9 mouse cellular contexts compared by ENCODE assay signal in the genomic region with DNA sequence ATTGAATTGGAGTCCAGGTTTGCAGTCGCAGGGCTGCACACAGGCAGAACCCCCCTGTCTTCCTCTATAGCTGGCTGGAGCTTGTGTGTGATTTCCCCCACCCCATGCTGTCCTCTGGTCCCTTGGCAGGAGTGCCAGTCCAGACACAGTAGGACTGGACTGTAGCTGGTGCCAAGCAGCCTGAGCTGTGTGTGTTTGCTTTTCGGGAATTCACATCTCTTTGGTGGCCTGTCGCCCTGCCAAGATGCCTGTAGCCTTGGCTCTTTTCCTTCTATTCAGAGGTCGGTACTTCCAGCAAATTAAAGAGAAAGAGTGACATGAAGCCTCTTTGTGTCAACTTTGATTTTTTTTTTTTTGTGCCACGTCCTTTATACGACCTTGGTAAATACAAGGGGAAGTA. TPM values are rescaled to one million over a fixed set of nuclear protein-coding genes. Genes with fewer than 3 reads are reported as not detected.
DNase-seq lines count a peak whose midpoint lies in the region; ATAC-seq and TF ChIP-seq lines count a peak whose summit lies in the region.
"Had no signal": no experiment of that assay in that cellular context is flagged by ENCODE, and none has a peak within 500 bp of the region (broad histone marks: within the 10 kb centered on the region; RNA-seq: fewer than 3 reads in every experiment).

No protein-coding gene starts in this region.

- no peak for TF ChIP-seq CTCF in cerebellum, adult 2 months (IDR thresholded peaks at IDR 0.05; ENCODE audit: borderline replicate concordance, insufficient read depth, low read depth, low read length)

- peaks cover 10% of the 10 kb centered on the region for H3K4me1 ChIP-seq in cerebellum, adult 2 months (ENCODE audit: control insufficient read depth, insufficient read depth, low read length)

- H3K4me3 ChIP-seq in cerebellum, adult 2 months (replicated peaks; ENCODE audit: insufficient read depth, low read depth, low read length): no peak overlapping the region
- H3K4me3 ChIP-seq: limb, embryonic 12.5 days had no signal

- WGBS in cerebellum, adult 2 months: 3% methylated on average over 6 of the region's 6 CpGs

- DNase-seq in kidney, adult 11 months: peak; percentile 15
- DNase-seq in kidney, postnatal 4 days: no peak
- DNase-seq in adipocyte (ENCODE audit: low spot score): peak; percentile 83
- DNase-seq in cerebellum, adult 2 months: peak; percentile 67 to 82
- DNase-seq in lung, adult 18-20 months: peak; percentile 28 to 36
- no peak for DNase-seq in urinary bladder, postnatal 14 days (ENCODE audit: low spot score)
- DNase-seq in ovary, postnatal 14 days (ENCODE audit: low spot score): no peak

- ATAC-seq in megakaryocyte progenitor cell, adult 5-6 weeks (replicated peaks; ENCODE audit: poor library complexity): no peak

- H3K27ac ChIP-seq in cerebellum, adult 2 months (ENCODE audit: insufficient read depth, low read length): no peak overlapping the region
- H3K27ac ChIP-seq: limb, embryonic 12.5 days had no signal

- no peaks in the 10 kb centered on the region; the same call in 1 of the 2 replicates for H3K27me3 ChIP-seq in cerebellum, adult 2 months (ENCODE audit: control insufficient read depth, insufficient read depth, low read length)
- H3K27me3 ChIP-seq: limb, embryonic 12.5 days had no signal

- no peak for TF ChIP-seq POLR2A in cerebellum, adult 2 months (IDR thresholded peaks at IDR 0.05; ENCODE audit: borderline replicate concordance, insufficient read depth, low read length)

RNA-seq across cellular contexts. Expression of a gene that starts 6.3 kb away (rescaled TPM):
- polyA plus RNA-seq in cerebellum, adult 2 months (2012; rRNA removed): 125 and 145 TPM in 2 replicates
- total RNA-seq in megakaryocyte progenitor cell, adult 5-6 weeks (2015): not detected in 2 replicates
- not detected in 2 replicates for total RNA-seq in megakaryocyte progenitor cell, adult 5-6 weeks (2017)

Comparison
In these comparisons a context has a peak if more than half of its experiments do, and no peak if none do; other contexts are left out.
1. DNase-seq: peak in kidney, adult 11 months (single experiment), adipocyte (single experiment), cerebellum, adult 2 months (2 of 2) and lung, adult 18-20 months (2 of 2); none in kidney, postnatal 4 days (0 of 2), urinary bladder, postnatal 14 days (single experiment) and ovary, postnatal 14 days (single experiment).